Mouse (Mus musculus) testis, adult 2 months (tissue): ENCODE measurements around the gene H1f0. TPM values are rescaled to one million over a fixed set of nuclear protein-coding genes. Genes with fewer than 3 reads are reported as not detected.
"Not testable (repeated sequence)": the region's sequence is repeated elsewhere in the genome, so short reads cannot be mapped to it uniquely, and the experiment has no call there.

Experiments
- H3K27ac ChIP-seq: fragments of 200-500 bp; 2 replicates; pipeline ENCODE4 v1.5.1; 2012; ENCODE audit warnings: low read depth, low read length; ENCODE audit not compliant: control insufficient read depth, insufficient read depth
- H3K27me3 ChIP-seq: fragments of 200-500 bp; 2 replicates; pipeline ENCODE4 v1.6.1; 2012; ENCODE audit warnings: mild to moderate bottlenecking, low read length, moderate library complexity; ENCODE audit not compliant: control insufficient read depth, insufficient read depth
- H3K36me3 ChIP-seq: fragments of 200-500 bp; 2 replicates; pipeline ENCODE4 v1.6.1; 2012; ENCODE audit warnings: mild to moderate bottlenecking, low read length; ENCODE audit not compliant: control insufficient read depth, insufficient read depth
- H3K4me1 ChIP-seq: fragments of 200-500 bp; 2 replicates; pipeline ENCODE4 v1.6.1; 2012; ENCODE audit warnings: low read length; ENCODE audit not compliant: control insufficient read depth, insufficient read depth
- H3K4me3 ChIP-seq: fragments of 200-500 bp; 2 replicates; pipeline ENCODE4 v1.5.1; 2012; ENCODE audit warnings: low read depth, mild to moderate bottlenecking, low read length, moderate library complexity, mixed read lengths; ENCODE audit not compliant: control insufficient read depth
- CTCF ChIP-seq: fragments of 200-500 bp; IDR thresholded peaks from 2 replicates; pipeline ENCODE4 v1.5.1; 2012; ENCODE audit warnings: low read depth, mild to moderate bottlenecking, inconsistent platforms, low read length, moderate library complexity; ENCODE audit not compliant: control insufficient read depth, insufficient read depth, insufficient replicate concordance
- POLR2A ChIP-seq: fragments of 200-500 bp; IDR thresholded peaks from 2 replicates; pipeline ENCODE4 v1.6.1; 2012; ENCODE audit warnings: low read depth, mild to moderate bottlenecking, inconsistent platforms, low read length, moderate library complexity; ENCODE audit not compliant: control insufficient read depth
- polyA plus RNA-seq: library from polyadenylated mRNA; depleted of rRNA; stranded (reverse); fragments of >200 nt; gene quantifications from 2 replicates; pipeline ENCODE4 v1.2.3, GENCODE M21; 2012

Gene H1f0
- polyA plus RNA-seq, 1 experiment = 9.7 TPM

DNA sequence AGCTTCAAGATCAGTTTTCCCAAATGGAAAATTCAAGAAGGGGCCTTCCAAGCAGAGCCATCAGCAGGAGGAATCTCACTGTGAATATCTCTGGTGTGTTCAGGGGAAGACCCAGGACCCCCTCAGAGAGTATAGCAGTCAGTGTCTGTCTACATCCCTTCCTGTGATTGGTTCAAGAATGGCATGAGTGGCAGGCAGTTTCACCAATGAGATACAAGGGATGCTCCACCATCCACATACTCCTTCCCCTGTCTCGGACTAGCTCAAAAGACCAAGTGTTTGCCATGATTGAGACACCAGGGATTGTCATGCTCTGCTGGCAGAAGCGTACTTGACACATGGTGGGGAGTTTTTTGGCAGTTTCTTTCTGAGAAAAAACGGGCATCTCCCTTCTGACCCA lies 21.6 kb upstream of the H1f0 start:
- Histone ChIP-seq H3K4me1 (no peaks in the 10 kb centered on the region), H3K27ac (no peak overlapping the region), H3K4me3 (no peak overlapping the region), H3K27me3 (no peaks in the 10 kb centered on the region), H3K36me3 (no peaks in the 10 kb centered on the region)
- no peak for TF ChIP-seq CTCF
- TF ChIP-seq POLR2A = no peak

- no peaks in the 10 kb centered on the region for H3K27me3 ChIP-seq
- H3K36me3 ChIP-seq = no peaks in the 10 kb centered on the region
- no peaks in the 10 kb centered on the region for H3K4me1 ChIP-seq
- H3K4me3 ChIP-seq = no peak overlapping the region
- TF ChIP-seq POLR2A (no peak), CTCF (no peak)
- no peak overlapping the region for H3K27ac ChIP-seq
These were observed 21.2 kb upstream of the H1f0 start for GRCm38 (mm10) chr15:79007059-79007458.

- not testable (repeated sequence) for H3K36me3 ChIP-seq, H3K27me3 ChIP-seq, H3K4me3 ChIP-seq, H3K27ac ChIP-seq, H3K4me1 ChIP-seq
These were observed 20.4 kb upstream of the H1f0 start for GRCm38 (mm10) chr15:79007836-79008235.

DNA sequence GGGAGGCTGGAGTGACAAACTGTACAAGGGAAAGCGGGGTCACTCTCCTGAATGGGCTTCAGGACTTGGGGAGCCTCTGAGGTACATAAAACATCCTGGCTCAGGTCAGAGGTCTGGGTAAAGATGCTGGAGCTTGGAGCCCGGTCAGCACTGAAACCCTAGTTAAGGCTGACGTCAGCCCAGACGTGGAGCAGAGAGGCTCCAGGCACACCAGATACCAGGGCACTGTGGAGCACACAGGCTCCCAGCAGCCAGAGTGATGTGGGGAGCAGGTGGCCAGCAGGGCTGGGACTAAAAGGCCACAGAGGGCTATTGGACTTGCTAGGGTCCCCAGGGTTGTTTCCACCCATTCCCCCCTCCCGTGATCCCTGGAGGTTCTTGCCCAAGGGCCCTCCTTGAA lies 18.5 kb upstream of the H1f0 start:
- H3K4me3 ChIP-seq = no peak overlapping the region
- H3K27ac ChIP-seq = no peak overlapping the region
- no peaks in the 10 kb centered on the region for H3K27me3 ChIP-seq
- H3K4me1 ChIP-seq = no peaks in the 10 kb centered on the region
- TF ChIP-seq POLR2A (no peak), CTCF (no peak)
- H3K36me3 ChIP-seq = no peaks in the 10 kb centered on the region

GRCm38 (mm10) chr15:79011550-79011949 lies 16.7 kb upstream of the H1f0 start:
- no peaks in the 10 kb centered on the region for H3K36me3 ChIP-seq
- H3K27ac ChIP-seq = no peak overlapping the region

GRCm38 (mm10) chr15:79013382-79013781 lies 14.9 kb upstream of the H1f0 start:
- Histone ChIP-seq H3K4me1 (no peaks in the 10 kb centered on the region), H3K36me3 (no peaks in the 10 kb centered on the region), H3K27me3 (no peaks in the 10 kb centered on the region), H3K4me3 (no peak overlapping the region), H3K27ac (no peak overlapping the region)
- TF ChIP-seq POLR2A = no peak
- TF ChIP-seq CTCF = no peak

More at GRCm38 (mm10) chr15:79011550-79011949, 16.7 kb upstream of the H1f0 start:
- Histone ChIP-seq H3K4me3 (no peak overlapping the region), H3K27me3 (no peaks in the 10 kb centered on the region), H3K4me1 (no peaks in the 10 kb centered on the region)
- no peak for TF ChIP-seq POLR2A
- TF ChIP-seq CTCF = no peak

DNA sequence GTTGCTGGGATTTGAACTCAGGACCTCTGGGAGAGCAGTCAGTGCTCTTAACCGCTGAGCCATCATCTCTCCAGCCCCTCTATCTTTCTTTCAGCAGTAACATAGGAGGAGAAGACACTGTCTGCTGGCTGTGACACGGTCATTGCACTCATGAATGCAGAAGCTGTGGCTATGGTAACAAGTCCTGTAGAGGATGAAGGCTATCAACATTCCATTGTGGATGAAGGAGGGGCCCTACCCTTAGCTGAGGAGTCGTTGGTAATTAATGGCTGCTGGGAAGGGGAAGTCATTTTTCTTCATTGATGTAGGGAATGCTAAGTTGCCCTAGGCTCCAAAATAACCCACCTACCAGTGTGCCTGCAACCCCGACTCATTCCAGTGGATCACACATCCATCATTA lies 10.1 kb upstream of the H1f0 start:
- Histone ChIP-seq H3K4me3 (no peak overlapping the region), H3K4me1 (no peaks in the 10 kb centered on the region), H3K27me3 (no peaks in the 10 kb centered on the region), H3K27ac (no peak overlapping the region), H3K36me3 (no peaks in the 10 kb centered on the region)
- TF ChIP-seq POLR2A = no peak
- no peak for TF ChIP-seq CTCF

DNA sequence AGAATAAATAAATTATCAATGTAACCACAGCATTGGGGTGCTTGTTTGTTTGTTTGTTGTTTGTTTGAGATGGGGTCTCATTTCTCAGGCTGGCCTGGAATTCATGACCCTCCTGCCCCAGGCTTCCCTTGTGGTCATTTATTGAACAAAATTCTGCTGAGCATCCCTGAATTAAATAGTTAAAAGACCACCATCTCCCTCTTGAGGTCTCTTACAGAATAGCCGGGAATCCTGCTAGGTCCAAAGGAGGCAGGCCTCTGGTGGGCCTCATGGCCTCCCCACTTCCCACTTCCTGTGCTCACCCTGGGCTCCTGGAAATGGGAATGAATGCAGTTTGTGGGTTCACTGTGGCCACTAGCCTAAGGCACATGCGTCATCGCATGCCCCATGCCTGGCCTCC lies 9.4 kb upstream of the H1f0 start:
- Histone ChIP-seq H3K27me3 (no peaks in the 10 kb centered on the region), H3K36me3 (no peaks in the 10 kb centered on the region), H3K27ac (no peak overlapping the region), H3K4me1 (peaks cover 4% of the 10 kb centered on the region; the same call in 1 of the 2 replicates), H3K4me3 (no peak overlapping the region)
- TF ChIP-seq POLR2A (no peak), CTCF (no peak)
